Mouse (Mus musculus) testis, adult 10 weeks (tissue): ENCODE results near the gene Sohlh1. TPM values are rescaled to one million over a fixed set of nuclear protein-coding genes. Genes with fewer than 3 reads are reported as not detected.

Experiments
- polyA plus RNA-seq: library from polyadenylated mRNA; stranded (reverse); fragments of 350-450 nt; fragmentation: Illumina TruSeq; extraction: RNeasy Lipid Tissue Mini Kit (QIAGEN cat#74804); gene quantifications from one replicate; pipeline ENCODE4 v1.2.3, GENCODE M21; 2014; ENCODE audit warnings: low read depth, low replicate concordance

Sohlh1 gene
- not detected for polyA plus RNA-seq

DNA sequence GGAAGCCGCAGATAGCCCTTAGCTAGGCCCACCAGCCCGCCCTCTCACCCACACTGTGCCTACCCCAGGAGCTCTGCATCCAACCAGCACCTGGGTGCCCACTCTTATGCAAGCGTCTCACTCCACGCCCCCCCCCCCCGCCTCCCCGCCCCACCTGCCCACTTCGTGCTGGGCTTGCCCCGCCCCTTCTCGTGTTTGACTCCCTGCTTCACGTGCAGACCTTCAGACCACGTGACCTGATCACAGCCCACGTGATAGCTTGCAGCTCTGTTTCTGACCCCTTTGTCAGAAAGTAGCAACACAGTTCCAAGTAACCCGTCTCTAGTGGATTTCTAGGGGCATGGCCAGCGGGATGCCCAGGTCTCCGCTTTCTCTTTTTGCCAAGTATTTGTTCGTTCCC, at the start of gene Sohlh1:
Sohlh1 (minus strand) TSS at position 23 of the 400 bp plus-strand sequence.

GRCm38 (mm10) chr2:25863337-25864131, 16.5 kb upstream of the Sohlh1 start, which contains the start of gene Kcnt1:
Kcnt1 (plus strand) TSS chr2:25863734.

DNA sequence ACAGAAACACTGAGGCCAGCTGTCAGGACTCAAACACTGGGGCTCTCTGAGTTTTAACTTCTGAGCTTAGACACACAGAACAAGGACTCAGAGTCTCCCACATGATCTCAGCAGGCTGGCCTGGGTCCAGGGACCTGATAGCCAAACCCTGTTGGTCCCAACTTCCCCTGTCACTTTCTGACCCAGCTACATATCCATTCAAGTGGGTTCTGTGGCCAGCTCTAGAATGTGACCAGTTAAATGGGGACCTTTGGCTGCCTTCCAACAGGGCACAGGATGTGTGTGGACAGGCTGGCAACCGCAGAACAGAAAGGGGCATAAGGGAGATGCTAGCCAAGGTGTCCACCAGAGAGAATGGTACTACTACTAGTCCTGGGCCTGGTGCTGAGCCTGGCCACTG, 24.2 kb downstream of the Sohlh1 start, which contains the start of gene Lcn9:
Lcn9 (plus strand) TSS at position 348 of the 400 bp plus-strand sequence.

DNA sequence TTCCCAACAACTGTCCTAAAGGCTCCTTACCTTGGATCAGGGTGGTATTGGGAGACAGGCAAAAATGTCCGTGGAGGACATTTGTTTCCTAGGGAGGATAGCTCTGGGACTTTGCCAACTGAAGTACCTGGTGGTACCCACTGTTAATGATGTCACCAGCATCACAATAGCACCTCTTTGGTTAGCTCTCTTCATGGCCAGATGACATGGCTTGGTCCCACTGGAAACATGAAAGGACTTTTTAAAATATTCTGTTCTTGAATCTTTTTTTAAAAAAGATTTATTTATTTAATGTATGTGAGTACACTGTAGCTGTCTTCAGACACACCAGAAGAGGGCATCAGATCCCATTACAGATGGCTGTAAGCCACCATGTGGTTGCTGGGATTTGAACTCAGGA, 31.3 kb downstream of the Sohlh1 start, which contains the start of gene Glt6d1:
Glt6d1 (minus strand) TSS at position 101 of the 400 bp plus-strand sequence.

Other genes with a start within 250 kb of the Sohlh1 start
- gene Rabl6, start 238.7 kb downstream of the Sohlh1 start, polyA plus RNA-seq = 25.0 TPM
- gene Ccdc183, start 229.6 kb downstream of the Sohlh1 start, polyA plus RNA-seq = 88.5 TPM
- gene Tmem141, start 225.2 kb downstream of the Sohlh1 start, polyA plus RNA-seq = 2.3 TPM
- not detected for gene Fcna, start 219.2 kb downstream of the Sohlh1 start, polyA plus RNA-seq
- gene Lcn8, start 194.1 kb downstream of the Sohlh1 start, polyA plus RNA-seq = not detected
- gene Lcn5, start 189.3 kb downstream of the Sohlh1 start, polyA plus RNA-seq = not detected
- gene Lcn6, start 170.5 kb downstream of the Sohlh1 start, polyA plus RNA-seq = not detected
- gene Lcn10, start 164.5 kb downstream of the Sohlh1 start, polyA plus RNA-seq = not detected
- gene Obp2a, start 147.2 kb downstream of the Sohlh1 start, polyA plus RNA-seq = not detected
- gene Bmyc, start 140.5 kb downstream of the Sohlh1 start, polyA plus RNA-seq = 1.2 TPM
- gene Obp2b, start 110.2 kb downstream of the Sohlh1 start, polyA plus RNA-seq = not detected
- gene Lcn3, start 81.7 kb downstream of the Sohlh1 start, polyA plus RNA-seq = not detected
- gene Lcn11, start 70.2 kb downstream of the Sohlh1 start, polyA plus RNA-seq = not detected
- gene Gm13539, start 65.0 kb downstream of the Sohlh1 start, polyA plus RNA-seq = 3.1 TPM
- gene Glt6d1, start 31.4 kb downstream of the Sohlh1 start, polyA plus RNA-seq = 58.7 TPM
- gene Lcn9, start 24.1 kb downstream of the Sohlh1 start, polyA plus RNA-seq = not detected
- 0.46 TPM for gene Kcnt1, start 16.5 kb upstream of the Sohlh1 start, polyA plus RNA-seq
- 180 TPM for gene Camsap1, start 136.0 kb upstream of the Sohlh1 start, polyA plus RNA-seq
- 49.7 TPM for gene Ubac1, start 174.5 kb upstream of the Sohlh1 start, polyA plus RNA-seq